In genomic region chr12:53290341-53290740, GRCm38 (mm10) we compare ENCODE assay signal across 16 mouse cellular contexts. TPM values are rescaled to one million over a fixed set of nuclear protein-coding genes. Genes with fewer than 3 reads are reported as not detected.
DNase-seq lines count a peak whose midpoint lies in the region.
"Had no signal": no experiment of that assay in that cellular context is flagged by ENCODE, and none has a peak within 500 bp of the region (broad histone marks: within the 10 kb centered on the region; RNA-seq: fewer than 3 reads in every experiment).

No protein-coding gene starts in this region.

- DNase-seq in heart, adult 11 months, result peak; percentile 35
- no peak for DNase-seq in heart, adult 18-20 months
- DNase-seq in retina, postnatal 1 day, result peak; percentile 43
- DNase-seq in retina, embryonic 14.5 days (ENCODE audit: low spot score), result no peak
- DNase-seq in brain, adult 2 months (ENCODE audit: low read depth, low spot score), result peak; percentile 56
- no peak for DNase-seq in left cerebral cortex, postnatal 4 days
- no peak for DNase-seq in adrenal gland, postnatal 10 days
- DNase-seq: adrenal gland, adult 8-10 months; adrenal gland, postnatal 25 days; cerebellum, adult 11-12 months; cerebellum, adult 2 months; cerebellum, adult 9-10 months; cerebellum, postnatal 10 days; cerebellum, postnatal 25 days; forebrain, postnatal 0 days had no signal

- intact Hi-C loops in left cerebral cortex, postnatal 4 days (cut with DNase I), result no loop called here

RNA-seq across cellular contexts. Expression of gene Npas3, which starts 41.9 kb away (rescaled TPM):
- total RNA-seq in heart, adult 18-20 months (2021), result under 1 TPM; 0.82 to 0.87 TPM
- total RNA-seq in left cerebral cortex, postnatal 4 days (2021), result 10 to 100 TPM; 43.7 to 47.4 TPM
- 1 to 10 TPM; 2.4 to 3.5 TPM for total RNA-seq in adrenal gland, postnatal 10 days (2021)
- total RNA-seq: MEL had no signal

Comparison
In these comparisons a context has a peak if more than half of its experiments do, and no peak if none do; other contexts are left out.
1. DNase-seq: peak in heart, adult 11 months (single experiment), retina, postnatal 1 day (single experiment) and brain, adult 2 months (single experiment); none in heart, adult 18-20 months (0 of 2), retina, embryonic 14.5 days (single experiment), left cerebral cortex, postnatal 4 days (single experiment) and adrenal gland, postnatal 10 days (single experiment).
2. RNA of gene Npas3, which starts 41.9 kb away (total RNA-seq): 43.7 to 47.4 TPM in left cerebral cortex, postnatal 4 days; 2.4 to 3.5 TPM in adrenal gland, postnatal 10 days and 0.82 to 0.87 TPM in heart, adult 18-20 months; every median in the first group is over 4 times any median in the second.